Mouse (Mus musculus) CH12.LX (cell line): ENCODE results near the gene Rac3. TPM values are rescaled to one million over a fixed set of nuclear protein-coding genes. Genes with fewer than 3 reads are reported as not detected.

Experiments
- DNase-seq: peaks from one replicate; pipeline ENCODE4 v3.0.0-alpha.2; 2013; ENCODE audit errors: extremely low read depth
- H3K27ac ChIP-seq: 2 replicates; pipeline ENCODE4 v1.5.1; 2012; ENCODE audit warnings: low read depth, mild to moderate bottlenecking, control low read depth, moderate library complexity; ENCODE audit not compliant: insufficient read depth
- H3K27me3 ChIP-seq: replicated peaks from 2 replicates; pipeline ENCODE3; 2012; ENCODE audit warnings: inconsistent platforms
- H3K36me3 ChIP-seq, 2 experiments: replicated peaks in 1 of 2; 2 replicates each; pipeline versions ENCODE3 to v1.6.1; 2012; ENCODE audit warnings: inconsistent platforms in 1 of 2, low read length in 1 of 2, mild to moderate bottlenecking in 1 of 2, mixed read lengths in 1 of 2, moderate library complexity in 1 of 2; ENCODE audit not compliant: control insufficient read depth in 1 of 2, insufficient read depth in 1 of 2
- H3K4me1 ChIP-seq, 2 experiments: 2 replicates each; pipeline ENCODE4 v1.6.1; 2012; ENCODE audit warnings: inconsistent platforms in 1 of 2, moderate library complexity in 1 of 2; ENCODE audit not compliant: insufficient read depth in 2 of 2, control insufficient read depth in 1 of 2
- H3K4me2 ChIP-seq: 2 replicates; pipeline ENCODE4 v1.6.1; 2012; ENCODE audit warnings: low read depth, mild to moderate bottlenecking, control low read depth; ENCODE audit not compliant: poor library complexity, insufficient read depth, severe bottlenecking
- H3K4me3 ChIP-seq, 3 experiments: fragments of 150-350 bp in 1 of 3; sonication (generic) in 1 of 3; replicated peaks in 1 of 3; 2 replicates each; pipeline versions ENCODE3 to v1.5.1; 2011 to 2012; ENCODE audit warnings: low read depth in 2 of 3, low read length in 2 of 3, mild to moderate bottlenecking in 2 of 3, moderate library complexity in 2 of 3, control low read depth in 1 of 3, improper control_type of control experiment in 1 of 3, inconsistent platforms in 1 of 3, mixed read lengths in 1 of 3; ENCODE audit not compliant: poor library complexity in 1 of 3
- H3K79me2 ChIP-seq: replicated peaks from 2 replicates; pipeline ENCODE4 v1.6.1; 2012; ENCODE audit warnings: mild to moderate bottlenecking, moderate library complexity; ENCODE audit not compliant: control insufficient read depth, poor library complexity, insufficient read depth, severe bottlenecking; ENCODE audit errors: extremely low read depth
- H3K9ac ChIP-seq: 2 replicates; pipeline ENCODE4 v1.6.1; 2012; ENCODE audit warnings: low read depth, mild to moderate bottlenecking, control low read depth, moderate library complexity; ENCODE audit not compliant: insufficient read depth
- H3K9me3 ChIP-seq: replicated peaks from 2 replicates; pipeline ENCODE3; 2012; ENCODE audit warnings: low read length, inconsistent platforms, mixed read lengths
- BHLHE40 ChIP-seq: IDR thresholded peaks from 2 replicates; pipeline ENCODE4 v1.6.1; 2011; ENCODE audit warnings: mild to moderate bottlenecking, low read depth, low read length, improper control_type of control experiment
- CHD1 ChIP-seq: IDR thresholded peaks from 2 replicates; pipeline ENCODE4 v1.6.1; 2012; ENCODE audit warnings: low read depth, low read length, improper control_type of control experiment, inconsistent platforms
- CHD2 ChIP-seq: IDR thresholded peaks from 2 replicates; pipeline ENCODE4 v1.6.1; 2011; ENCODE audit warnings: low read length, improper control_type of control experiment
- CTCF ChIP-seq, 2 experiments: IDR thresholded peaks in 1 of 2; conservative IDR thresholded peaks in 1 of 2; 2 replicates each; pipeline ENCODE4 v1.5.1; 2011 to 2012; ENCODE audit warnings: low read depth in 2 of 2, low read length in 2 of 2, improper control_type of control experiment in 1 of 2, inconsistent platforms in 1 of 2, mild to moderate bottlenecking in 1 of 2, moderate library complexity in 1 of 2
- EP300 ChIP-seq: IDR thresholded peaks from 2 replicates; pipeline ENCODE4 v1.6.1; 2011; ENCODE audit warnings: low read length, improper control_type of control experiment
- ETS1 ChIP-seq: conservative IDR thresholded peaks from 2 replicates; pipeline ENCODE4 v1.6.1; 2012; ENCODE audit warnings: low read depth, mild to moderate bottlenecking, inconsistent platforms, low read length, improper control_type of control experiment, moderate library complexity
- GABPA ChIP-seq: IDR thresholded peaks from 2 replicates; pipeline ENCODE4 v1.6.1; 2012; ENCODE audit warnings: low read depth, low read length, improper control_type of control experiment, inconsistent platforms; ENCODE audit not compliant: insufficient replicate concordance
- IRF4 ChIP-seq: IDR thresholded peaks from 2 replicates; pipeline ENCODE4 v1.6.1; 2014; ENCODE audit warnings: low read depth, mild to moderate bottlenecking, inconsistent platforms, low read length, improper control_type of control experiment
- JUN ChIP-seq: IDR thresholded peaks from 2 replicates; pipeline ENCODE4 v1.6.1; 2011; ENCODE audit warnings: low read depth, mild to moderate bottlenecking, low read length, improper control_type of control experiment, moderate library complexity; ENCODE audit not compliant: insufficient read depth
- JUND ChIP-seq: conservative IDR thresholded peaks from 2 replicates; pipeline ENCODE4 v1.6.1; 2011; ENCODE audit warnings: low read depth, low read length, improper control_type of control experiment
- MEF2A ChIP-seq: IDR thresholded peaks from 2 replicates; pipeline ENCODE4 v1.6.1; 2014; ENCODE audit warnings: low read depth, mild to moderate bottlenecking, inconsistent platforms, low read length, improper control_type of control experiment, borderline replicate concordance
- MXI1 ChIP-seq: IDR thresholded peaks from 2 replicates; pipeline ENCODE4 v1.6.1; 2011; ENCODE audit warnings: mild to moderate bottlenecking, low read depth, low read length, improper control_type of control experiment
- NRF1 ChIP-seq: IDR thresholded peaks from 2 replicates; pipeline ENCODE4 v1.6.1; 2014; ENCODE audit warnings: low read depth, mild to moderate bottlenecking, inconsistent platforms, low read length, improper control_type of control experiment, moderate library complexity
- PAX5 ChIP-seq: IDR thresholded peaks from 2 replicates; pipeline ENCODE4 v1.6.1; 2012; ENCODE audit warnings: low read length, inconsistent platforms, mixed read lengths
- RCOR1 ChIP-seq: conservative IDR thresholded peaks from 2 replicates; pipeline ENCODE4 v1.6.1; 2012; ENCODE audit warnings: low read depth, mild to moderate bottlenecking, inconsistent platforms, low read length, improper control_type of control experiment
- SMC3 ChIP-seq: IDR thresholded peaks from 2 replicates; pipeline ENCODE4 v1.6.1; 2011; ENCODE audit warnings: low read depth, low read length, improper control_type of control experiment
- TCF12 ChIP-seq: IDR thresholded peaks from 2 replicates; pipeline ENCODE4 v1.6.1; 2014; ENCODE audit warnings: low read depth, mild to moderate bottlenecking, inconsistent platforms, low read length, improper control_type of control experiment
- UBTF ChIP-seq: IDR thresholded peaks from 2 replicates; pipeline ENCODE4 v1.6.1; 2012; ENCODE audit warnings: low read depth, mild to moderate bottlenecking, inconsistent platforms, low read length, improper control_type of control experiment, moderate library complexity
- USF1 ChIP-seq: IDR thresholded peaks from 2 replicates; pipeline ENCODE4 v1.6.1; 2014; ENCODE audit warnings: low read depth, mild to moderate bottlenecking, inconsistent platforms, low read length, improper control_type of control experiment
- USF2 ChIP-seq: conservative IDR thresholded peaks from 2 replicates; pipeline ENCODE4 v1.6.1; 2011; ENCODE audit warnings: low read depth, low read length, improper control_type of control experiment
- ZKSCAN1 ChIP-seq: IDR thresholded peaks from 2 replicates; pipeline ENCODE4 v1.6.1; 2012; ENCODE audit warnings: low read depth, inconsistent platforms, low read length, improper control_type of control experiment, borderline replicate concordance
- dilution Hi-C: fragments of 300-500 bp; cut with MboI; formaldehyde crosslinking; loops from 2 replicates; pipeline ENCODE4 v1.14.3; 2020; ENCODE audit warnings: low sequenced_read_pairs; ENCODE audit not compliant: extremely low pct_unique_long_range_greater_than_20kb, extremely low pct_ligation_motif_present
- in situ Hi-C: fragments of 300-500 bp; cut with MboI; formaldehyde crosslinking; loops from 3 replicates; pipeline ENCODE4 v1.14.3; 2019; ENCODE audit warnings: low sequenced_read_pairs, low pct_ligation_motif_present, low pct_unique_long_range_greater_than_20kb, mixed read lengths
- polyA plus RNA-seq: library from polyadenylated mRNA; unstranded; fragments of >175 nt; gene quantifications from 2 replicates; pipeline ENCODE4 v1.2.1, GENCODE M21; 2012; ENCODE audit warnings: low read depth; ENCODE audit not compliant: insufficient read length
- total RNA-seq, 2 experiments: library from RNA; depleted of rRNA; stranded (reverse); fragments of 300-350 nt in 1 of 2; fragments of >200 nt in 1 of 2; gene quantifications; 2 replicates each; pipeline ENCODE4 v1.2.3; 2012 to 2014

The Rac3 gene
- total and polyA plus RNA-seq, 3 experiments: 3.4 to 8.9 (median 5.5) TPM

DNA sequence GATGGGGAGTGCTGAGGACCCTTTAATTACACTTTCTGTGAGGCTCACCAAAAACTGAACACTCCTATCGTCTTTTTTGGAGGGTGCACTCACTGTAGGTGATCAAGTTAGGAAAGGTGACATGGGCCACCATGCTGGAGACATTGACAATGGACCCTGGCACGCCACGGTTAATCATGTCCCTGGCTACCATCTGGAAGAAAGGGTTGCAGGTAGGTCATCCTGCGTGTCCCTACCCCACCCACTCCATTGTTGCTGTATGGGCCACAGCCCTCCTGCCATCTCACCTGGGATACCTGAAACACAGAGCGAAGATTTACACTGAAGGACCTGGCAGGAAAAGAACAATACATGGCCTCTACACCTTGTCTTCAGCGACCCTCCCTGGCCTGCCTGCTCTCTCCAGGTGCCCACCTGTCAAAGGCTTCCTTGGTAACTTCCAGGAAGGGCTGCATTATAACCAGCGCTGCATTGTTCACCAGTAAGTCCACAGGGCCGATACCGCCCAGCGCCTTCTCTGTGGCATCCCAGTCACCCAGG lies 9.1 kb downstream of the Rac3 start:
- H3K4me2 ChIP-seq: no peak overlapping the region
- in situ Hi-C loops: no loop called here
- H3K4me1 ChIP-seq: peaks cover 8 to 13% of the 10 kb centered on the region in 2 experiments
- H3K27ac ChIP-seq: no peak overlapping the region
- no peaks in the 10 kb centered on the region for H3K79me2 ChIP-seq
- DNase-seq: no peak
- H3K27me3 ChIP-seq: peaks cover 59% of the 10 kb centered on the region
- no peak overlapping the region for H3K9ac ChIP-seq
- TF ChIP-seq EP300 (no peak), NRF1 (no peak), PAX5 (no peak), SMC3 (no peak), USF2 (no peak), ETS1 (no peak), UBTF (no peak), GABPA (no peak), IRF4 (no peak), MXI1 (no peak), JUN (no peak)
- no peaks in the 10 kb centered on the region for H3K9me3 ChIP-seq
- H3K36me3 ChIP-seq: peaks cover 5 to 9% of the 10 kb centered on the region in 2 experiments
- dilution Hi-C loops: no loop called here
- no peak overlapping the region for H3K4me3 ChIP-seq

DNA sequence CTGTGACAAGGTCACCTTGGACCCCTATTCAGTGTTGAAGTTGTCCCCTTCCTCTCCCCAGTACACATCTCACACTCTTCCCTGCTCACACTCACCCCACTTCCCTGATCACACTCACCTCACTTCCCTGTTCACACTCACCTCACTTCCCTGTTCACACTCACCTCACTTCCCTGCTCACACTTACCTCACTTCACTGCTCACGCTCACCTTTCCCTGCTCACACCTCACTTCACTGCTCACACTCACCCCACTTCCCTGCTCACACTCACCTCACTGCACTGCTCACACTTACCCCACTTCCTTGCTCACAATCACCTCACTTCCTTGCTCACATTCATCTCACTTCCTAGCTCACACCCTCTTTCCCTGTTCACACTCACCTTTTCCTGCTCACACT lies 10.1 kb downstream of the Rac3 start:
- H3K4me3 ChIP-seq: no peak overlapping the region

More for the DNA sequence above, 10.1 kb downstream of the Rac3 start:
- Histone ChIP-seq H3K27me3 (peaks cover 61% of the 10 kb centered on the region), H3K79me2 (no peaks in the 10 kb centered on the region), H3K27ac (no peak overlapping the region), H3K36me3 (no peaks in the 10 kb centered on the region), H3K9ac (no peak overlapping the region), H3K4me1 (peaks cover 5 to 8% of the 10 kb centered on the region in 2 experiments), H3K4me2 (no peak overlapping the region), H3K9me3 (no peaks in the 10 kb centered on the region)
- DNase-seq: no peak
- dilution Hi-C loops: no loop called here
- in situ Hi-C loops: no loop called here
- TF ChIP-seq SMC3: no peak
- TF ChIP-seq CHD2: no peak
- TF ChIP-seq ZKSCAN1: no peak
- no peak for TF ChIP-seq PAX5
- TF ChIP-seq CHD1: no peak
- TF ChIP-seq MEF2A: no peak
- TF ChIP-seq EP300: no peak
- no peak for TF ChIP-seq USF1
- TF ChIP-seq ETS1: no peak
- no peak for TF ChIP-seq CTCF (conservative IDR thresholded peaks at IDR 0.05 in 1 of 2, IDR thresholded peaks at IDR 0.05 in 1 of 2; ENCODE audit: low read depth in 2 of 2, low read length in 2 of 2)
- TF ChIP-seq TCF12: no peak
- TF ChIP-seq JUND: no peak
- TF ChIP-seq NRF1: no peak
- TF ChIP-seq RCOR1: no peak
- no peak for TF ChIP-seq MXI1
- TF ChIP-seq GABPA: no peak
- no peak for TF ChIP-seq BHLHE40
- TF ChIP-seq USF2: no peak
- TF ChIP-seq, all 38 proteins: peak for 0
